Mouse (Mus musculus) yolk sac, embryonic 10.5 days (tissue): ENCODE results near the gene Sp1.

Experiments used
- DNase-seq: peaks from one replicate; pipeline ENCODE4 v3.0.0-alpha.2; 2017; ENCODE audit warnings: low spot score

The Sp1 gene

GRCm38 (mm10) chr15:102399229-102400221 lies 6.4 kb upstream of the Sp1 start:
- DNase-seq = peak; percentile 95

DNA sequence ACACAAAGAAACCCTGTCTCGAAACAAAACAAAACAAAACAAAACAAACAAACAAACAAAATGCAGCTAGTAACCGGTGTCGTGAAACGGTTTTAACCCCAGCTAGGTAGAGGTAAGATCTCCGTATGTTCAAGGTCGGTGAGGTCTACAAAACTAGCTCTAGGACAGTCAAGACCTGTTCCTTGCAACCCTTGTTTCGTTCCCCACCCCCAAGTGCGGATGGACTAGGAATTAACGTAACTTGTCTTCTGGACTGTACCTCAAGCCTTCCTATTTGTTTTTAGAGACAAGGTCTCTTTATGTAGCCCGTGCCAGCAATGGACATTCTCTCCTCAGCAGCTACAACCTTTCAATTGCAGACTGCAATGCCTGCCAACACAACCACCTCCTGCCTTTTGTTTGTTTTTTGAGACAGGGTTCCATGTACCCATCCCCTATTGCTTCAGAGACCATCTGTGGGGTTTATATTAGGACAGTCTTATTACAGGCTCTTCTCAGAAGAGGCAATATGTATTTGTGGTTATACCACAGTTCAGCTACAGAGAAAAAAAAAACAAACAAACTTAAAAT lies 5.4 kb upstream of the Sp1 start:
- no peak for DNase-seq

DNA sequence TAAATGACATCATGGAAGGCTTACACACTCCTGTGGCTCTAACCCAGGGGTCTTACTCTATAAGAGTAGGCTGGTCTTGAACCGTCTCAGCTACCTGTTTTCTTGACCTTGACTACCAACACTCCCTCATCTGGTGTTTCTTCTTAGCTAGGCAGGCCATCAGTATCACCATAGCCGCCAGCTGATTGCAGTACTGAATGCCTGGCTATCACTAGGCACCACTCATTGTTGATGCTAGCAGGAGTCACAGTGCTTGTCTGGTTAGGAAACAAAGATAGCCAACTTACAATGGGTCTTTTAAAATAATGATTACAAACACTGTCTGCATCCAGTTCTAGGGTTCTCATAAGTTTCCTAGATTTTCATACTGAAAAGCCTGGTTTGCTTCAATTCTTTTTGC lies 4.7 kb upstream of the Sp1 start:
- DNase-seq = no peak

GRCm38 (mm10) chr15:102402210-102402609 lies 3.7 kb upstream of the Sp1 start:
- DNase-seq = no peak

- DNase-seq = no peak
Measured at GRCm38 (mm10) chr15:102404608-102405488, 1.1 kb upstream of the Sp1 start.

GRCm38 (mm10) chr15:102406196-102406911 lies 411 bp downstream of the Sp1 start:
- DNase-seq = peak; percentile 92

GRCm38 (mm10) chr15:102406912-102407580 lies 1.1 kb downstream of the Sp1 start:
- DNase-seq = no peak

GRCm38 (mm10) chr15:102407681-102408557 lies 2.0 kb downstream of the Sp1 start:
- no peak for DNase-seq

DNA sequence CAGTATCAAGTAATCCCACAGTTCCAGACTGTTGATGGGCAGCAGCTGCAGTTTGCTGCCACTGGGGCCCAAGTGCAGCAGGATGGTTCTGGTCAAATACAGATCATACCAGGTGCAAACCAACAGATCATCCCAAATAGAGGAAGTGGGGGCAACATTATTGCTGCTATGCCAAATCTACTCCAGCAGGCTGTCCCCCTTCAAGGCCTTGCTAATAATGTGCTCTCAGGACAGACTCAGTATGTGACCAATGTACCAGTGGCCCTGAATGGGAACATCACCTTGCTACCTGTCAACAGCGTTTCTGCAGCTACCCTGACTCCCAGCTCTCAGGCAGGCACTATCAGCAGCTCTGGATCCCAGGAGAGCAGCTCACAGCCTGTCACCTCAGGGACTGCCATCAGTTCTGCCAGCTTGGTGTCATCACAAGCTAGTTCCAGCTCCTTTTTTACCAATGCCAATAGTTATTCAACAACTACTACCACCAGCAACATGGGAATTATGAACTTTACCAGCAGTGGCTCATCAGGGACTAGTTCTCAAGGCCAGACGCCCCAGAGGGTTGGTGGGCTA lies 2.7 kb downstream of the Sp1 start:
- DNase-seq = no peak

GRCm38 (mm10) chr15:102409286-102409685 lies 3.3 kb downstream of the Sp1 start:
- no peak for DNase-seq

DNA sequence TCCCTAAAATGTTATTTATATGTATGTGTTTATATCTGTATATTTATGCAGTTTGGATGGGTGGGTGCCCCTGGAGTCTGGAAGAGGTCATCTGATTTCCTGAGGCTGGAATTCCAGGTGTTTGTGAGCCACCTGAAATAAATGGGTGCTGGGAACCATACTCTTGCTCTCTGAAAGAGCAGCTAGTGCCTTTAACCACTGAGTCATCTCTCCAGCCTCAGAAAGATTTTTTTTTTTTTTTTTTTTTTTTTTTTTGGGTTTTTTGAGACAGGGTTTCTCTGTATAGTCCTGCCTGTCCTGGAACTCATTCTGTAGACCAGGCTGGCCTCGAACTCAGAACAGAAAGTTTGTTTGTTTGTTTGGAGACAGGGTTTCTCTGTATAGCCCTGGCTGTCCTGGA lies 5.1 kb downstream of the Sp1 start:
- no peak for DNase-seq

DNA sequence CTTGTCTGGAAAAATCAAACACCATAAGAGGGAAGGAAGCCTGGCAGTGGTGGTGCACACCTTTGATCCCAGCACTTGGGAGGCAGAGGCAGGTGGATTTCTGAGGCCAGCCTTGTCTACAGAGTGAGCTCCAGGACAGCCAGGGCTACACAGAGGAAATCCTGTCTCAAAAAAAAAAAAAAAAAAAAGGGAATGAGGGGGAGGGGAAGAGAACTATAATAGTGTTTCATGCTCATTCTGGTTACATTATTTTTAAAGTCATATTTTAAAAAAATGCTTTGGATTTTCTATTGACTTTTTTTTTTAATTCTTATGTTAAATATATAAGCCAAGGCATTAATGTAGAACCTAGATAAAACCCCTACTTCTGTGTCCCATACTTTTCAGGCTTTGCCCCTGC lies 7.7 kb downstream of the Sp1 start:
- DNase-seq = no peak

DNA sequence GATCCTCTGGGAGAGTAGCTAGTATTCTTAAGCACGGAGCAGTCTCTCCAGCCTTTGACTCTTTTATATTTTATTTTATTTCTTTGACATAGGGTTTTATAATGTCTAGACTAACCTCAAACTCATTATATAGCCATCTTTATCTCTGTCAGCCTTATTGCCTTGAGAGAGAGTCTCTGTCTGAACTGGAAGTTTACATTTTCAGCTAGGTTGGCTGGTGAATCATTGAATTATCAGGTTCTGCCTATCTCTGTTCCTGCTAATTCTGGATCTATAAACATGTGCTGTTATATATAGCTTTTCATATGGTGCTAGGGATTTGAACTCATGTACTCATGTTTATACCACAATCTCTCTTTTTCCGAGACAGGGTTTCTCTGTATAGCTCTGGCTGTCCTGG lies 11.6 kb downstream of the Sp1 start:
- DNase-seq = no peak

DNA sequence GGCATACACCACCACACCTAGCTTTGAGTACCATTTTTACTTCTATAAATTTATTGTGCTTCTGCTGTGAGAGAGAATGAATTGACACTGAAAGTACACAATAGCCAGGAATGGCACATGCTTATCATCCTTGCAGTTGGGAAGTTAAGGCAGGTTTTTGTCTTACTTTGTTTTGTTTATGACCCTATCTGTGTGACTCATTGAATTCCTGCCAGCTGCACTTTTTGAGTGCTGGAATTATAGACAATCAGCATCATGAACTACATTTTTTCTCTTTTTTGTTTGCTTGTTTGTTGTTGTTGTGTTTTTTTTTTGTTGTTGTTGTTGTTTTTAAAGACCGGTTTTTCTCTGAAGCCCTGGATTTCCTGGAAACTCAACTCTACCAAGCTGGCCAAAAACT lies 15.0 kb downstream of the Sp1 start:
- DNase-seq = no peak

DNA sequence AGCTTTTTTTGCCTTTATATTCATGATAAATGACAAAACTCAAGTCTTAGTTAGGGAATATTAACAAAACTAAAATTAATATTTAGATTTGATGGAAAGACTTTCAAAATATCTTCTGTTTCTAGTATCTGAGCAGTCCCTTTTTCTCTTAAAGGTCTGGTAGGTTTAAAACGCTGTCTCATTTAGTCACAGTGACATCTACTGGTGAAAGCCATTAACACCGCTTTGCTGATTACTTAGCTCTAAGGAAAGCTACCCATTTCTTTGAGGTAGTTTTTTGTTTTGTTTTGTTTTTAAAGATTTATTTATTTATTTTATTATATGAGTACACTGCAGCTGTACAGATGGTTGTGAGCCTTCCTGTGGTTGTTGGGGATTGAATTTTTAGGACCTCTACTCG lies 15.5 kb downstream of the Sp1 start:
- peak; percentile 35 for DNase-seq

DNA sequence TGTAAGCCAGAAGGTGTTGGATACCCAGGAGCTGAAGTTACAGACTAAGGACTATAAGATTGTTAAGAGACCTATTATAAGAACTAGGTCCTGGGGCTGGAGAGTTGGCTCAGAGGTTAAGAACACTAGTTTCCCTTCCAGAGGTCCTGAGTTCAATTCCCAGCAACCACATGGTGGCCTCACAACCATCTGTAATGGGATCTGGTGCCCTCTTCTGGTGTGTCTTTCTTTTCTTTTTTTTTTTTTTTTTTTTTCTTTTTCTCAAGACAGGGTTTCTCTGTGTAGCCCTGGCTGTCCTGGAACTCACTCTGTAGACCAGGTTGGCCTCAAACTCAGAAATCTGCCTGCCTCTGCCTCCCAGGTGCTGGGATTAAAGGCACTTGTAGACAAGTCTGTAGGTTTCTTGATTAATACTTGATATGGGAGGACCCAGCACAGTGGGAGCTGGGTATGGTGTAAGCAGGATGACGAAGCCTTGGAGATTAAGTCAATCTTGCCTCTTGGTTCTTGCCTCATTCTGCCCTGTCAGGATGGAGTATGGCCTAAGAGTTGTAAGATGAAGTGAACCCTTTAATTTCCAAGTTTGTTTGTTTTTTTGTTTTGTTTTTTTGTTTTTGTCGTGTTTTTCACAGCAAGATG lies 17.8 kb downstream of the Sp1 start:
- no peak for DNase-seq

GRCm38 (mm10) chr15:102424657-102425056 lies 18.7 kb downstream of the Sp1 start:
- no peak for DNase-seq

DNA sequence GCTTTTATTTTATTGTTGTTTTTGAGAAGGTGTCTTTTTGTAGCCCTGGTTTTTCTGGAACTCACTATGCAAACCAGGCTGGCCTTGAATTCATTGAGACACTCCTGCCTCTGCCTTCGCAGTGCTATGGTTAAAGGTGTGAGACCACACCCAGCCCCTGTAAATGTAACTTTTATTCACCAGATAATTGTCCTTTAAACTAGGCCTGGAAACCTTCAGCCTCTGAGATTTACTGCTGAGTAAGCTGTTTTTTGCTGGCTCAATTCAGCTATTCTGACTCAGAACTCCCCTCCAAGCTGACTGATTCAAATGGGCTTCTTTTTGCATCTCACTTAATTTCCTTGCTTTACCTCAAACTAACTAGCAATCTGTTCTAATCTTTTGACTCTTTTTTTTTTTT lies 21.0 kb downstream of the Sp1 start:
- DNase-seq = no peak

GRCm38 (mm10) chr15:102432046-102432445 lies 26.1 kb downstream of the Sp1 start:
- DNase-seq = no peak
